Mouse (Mus musculus): ENCODE measurements around the gene Znrf4. TPM values are rescaled to one million over a fixed set of nuclear protein-coding genes. Genes with fewer than 3 reads are reported as not detected.

Znrf4 gene
- polyA plus RNA-seq, 1 experiment from 2014 or later: not detected

- no peak overlapping the region for H3K4me2 ChIP-seq (replicated peaks)
- H3K27me3 ChIP-seq (replicated peaks): peaks cover 28% of the 10 kb centered on the region
- H3K4me1 ChIP-seq (replicated peaks): peaks cover 28% of the 10 kb centered on the region
- ATAC-seq: no peak
- no peak overlapping the region for H3K9ac ChIP-seq
- H3K27ac ChIP-seq: no peak overlapping the region
- 63% methylated on average over 11 of the region's 11 CpGs for WGBS
- H3K4me3 ChIP-seq (replicated peaks): no peak overlapping the region
- no peaks in the 10 kb centered on the region for H3K36me3 ChIP-seq
- H3K9me3 ChIP-seq: no peaks in the 10 kb centered on the region
Observed at GRCm38 (mm10) chr17:56478191-56478611, 34.0 kb downstream of the Znrf4 start.

GRCm38 (mm10) chr17:56477191-56477818 lies 34.9 kb downstream of the Znrf4 start:
- peaks cover 36% of the 10 kb centered on the region for H3K4me1 ChIP-seq (replicated peaks)
- no peak overlapping the region for H3K9ac ChIP-seq
- no peak for ATAC-seq
- H3K4me2 ChIP-seq (replicated peaks): no peak overlapping the region
- no peaks in the 10 kb centered on the region for H3K9me3 ChIP-seq
- 88% methylated on average over 19 of the region's 19 CpGs for WGBS
- H3K4me3 ChIP-seq (replicated peaks): no peak overlapping the region
- H3K36me3 ChIP-seq: no peaks in the 10 kb centered on the region
- no peak overlapping the region for H3K27ac ChIP-seq
- H3K27me3 ChIP-seq (replicated peaks): peaks cover 36% of the 10 kb centered on the region

- peak within 1 kb of the TSS; percentile 95 for H3K4me2 ChIP-seq (replicated peaks)
- peaks cover 36% of the 10 kb centered on the region for H3K27me3 ChIP-seq (replicated peaks)
- no peaks in the 10 kb centered on the region for H3K9me3 ChIP-seq
- peak; percentile 88 for ATAC-seq
- peak within 1 kb of the TSS; percentile 75 for H3K4me3 ChIP-seq (replicated peaks)
- H3K4me1 ChIP-seq (replicated peaks): peaks cover 43% of the 10 kb centered on the region
- H3K9ac ChIP-seq: peak within 1 kb of the TSS; percentile 71
- H3K27ac ChIP-seq: peak within 1 kb of the TSS; percentile 40; the same call in 1 of the 2 replicates
- H3K36me3 ChIP-seq: no peaks in the 10 kb centered on the region
- under 1% methylated on average over 27 of the region's 27 CpGs for WGBS
Observed at GRCm38 (mm10) chr17:56476402-56476752, 35.9 kb downstream of the Znrf4 start, which contains the start of gene Ptprs. Gene Ptprs (minus strand): TSS chr17:56476483.

- Histone ChIP-seq H3K4me3 (replicated peaks) (peak overlapping the region; percentile 75), H3K4me1 (replicated peaks) (peaks cover 48% of the 10 kb centered on the region), H3K9ac (peak overlapping the region; percentile 71), H3K27ac (peak overlapping the region; percentile 33; the same call in 1 of the 2 replicates), H3K36me3 (no peaks in the 10 kb centered on the region), H3K4me2 (replicated peaks) (peak overlapping the region; percentile 95), H3K27me3 (replicated peaks) (peaks cover 36% of the 10 kb centered on the region), H3K9me3 (no peaks in the 10 kb centered on the region)
- under 1% methylated on average over 66 of the region's 66 CpGs for WGBS
- ATAC-seq: peak; percentile 37
Observed at GRCm38 (mm10) chr17:56475584-56476401, 36.4 kb downstream of the Znrf4 start.

GRCm38 (mm10) chr17:56474831-56475581 lies 37.2 kb downstream of the Znrf4 start:
- Histone ChIP-seq H3K27me3 (replicated peaks) (peaks cover 36% of the 10 kb centered on the region), H3K9me3 (no peaks in the 10 kb centered on the region), H3K4me2 (replicated peaks) (peak overlapping the region; percentile 95), H3K27ac (0 out of 2 replicates have a peak overlapping the region, but pooled peaks have one; percentile 40), H3K9ac (peak overlapping the region; percentile 71), H3K4me1 (replicated peaks) (peaks cover 54% of the 10 kb centered on the region), H3K4me3 (replicated peaks) (peak overlapping the region; percentile 75), H3K36me3 (no peaks in the 10 kb centered on the region)
- WGBS: 3% methylated on average over 24 of the region's 24 CpGs
- ATAC-seq: no peak

- WGBS: 4% methylated on average over 32 of the region's 32 CpGs
- H3K9ac ChIP-seq: peak overlapping the region; percentile 71
- H3K4me3 ChIP-seq (replicated peaks): peak overlapping the region; percentile 75
- peaks cover 60% of the 10 kb centered on the region for H3K4me1 ChIP-seq (replicated peaks)
- ATAC-seq: no peak
- peak overlapping the region; percentile 95 for H3K4me2 ChIP-seq (replicated peaks)
- H3K36me3 ChIP-seq: no peaks in the 10 kb centered on the region
- no peaks in the 10 kb centered on the region for H3K9me3 ChIP-seq
- no peak overlapping the region for H3K27ac ChIP-seq
- peaks cover 36% of the 10 kb centered on the region for H3K27me3 ChIP-seq (replicated peaks)
Observed at GRCm38 (mm10) chr17:56474311-56474830, 37.9 kb downstream of the Znrf4 start.

GRCm38 (mm10) chr17:56473611-56473905 lies 38.7 kb downstream of the Znrf4 start:
- H3K27me3 ChIP-seq (replicated peaks): peaks cover 36% of the 10 kb centered on the region
- H3K9ac ChIP-seq: 0 out of 2 replicates have a peak overlapping the region, but pooled peaks have one; percentile 71
- H3K36me3 ChIP-seq: no peaks in the 10 kb centered on the region; the same call in 1 of the 2 replicates
- H3K4me2 ChIP-seq (replicated peaks): peak overlapping the region; percentile 95
- peak overlapping the region; percentile 75 for H3K4me3 ChIP-seq (replicated peaks)
- H3K27ac ChIP-seq: no peak overlapping the region
- H3K4me1 ChIP-seq (replicated peaks): peaks cover 65% of the 10 kb centered on the region
- whole genome bisulfite sequencing: 3% methylated on average over 11 of the region's 11 CpGs
- ATAC-seq: no peak
- H3K9me3 ChIP-seq: no peaks in the 10 kb centered on the region

GRCm38 (mm10) chr17:56472733-56473610 lies 39.3 kb downstream of the Znrf4 start:
- 0 out of 2 replicates have a peak, but pooled peaks have one; percentile 1 for ATAC-seq
- Histone ChIP-seq H3K36me3 (no peaks in the 10 kb centered on the region; the same call in 1 of the 2 replicates), H3K4me1 (replicated peaks) (peaks cover 69% of the 10 kb centered on the region), H3K4me3 (replicated peaks) (peak overlapping the region; percentile 75), H3K4me2 (replicated peaks) (peak overlapping the region; percentile 95), H3K9ac (peak overlapping the region; percentile 30; the same call in 1 of the 2 replicates), H3K27ac (no peak overlapping the region), H3K9me3 (no peaks in the 10 kb centered on the region), H3K27me3 (replicated peaks) (peaks cover 36% of the 10 kb centered on the region)
- WGBS: 5% methylated on average over 50 of the region's 50 CpGs

DNA sequence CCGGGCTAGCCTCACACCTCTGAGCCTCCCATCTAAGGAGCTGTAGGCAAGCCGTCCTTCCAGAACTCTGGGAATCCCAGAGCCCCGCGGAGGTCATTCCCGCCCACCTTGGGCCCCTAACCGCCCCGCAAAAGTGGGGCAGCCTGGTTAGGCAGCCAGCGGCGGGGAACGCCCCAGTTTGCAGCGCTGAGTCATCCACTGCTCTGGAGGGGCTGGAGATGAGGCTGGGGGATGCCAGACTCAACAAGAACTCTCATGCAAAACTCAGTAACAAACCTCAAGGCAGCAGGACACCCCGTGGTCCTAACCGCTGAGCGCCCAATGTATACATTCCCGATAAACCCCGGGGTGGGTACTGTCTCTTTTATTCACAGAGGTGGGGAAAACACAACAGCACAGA lies 40.1 kb downstream of the Znrf4 start:
- Histone ChIP-seq H3K9ac (no peak overlapping the region), H3K27me3 (replicated peaks) (peaks cover 36% of the 10 kb centered on the region), H3K4me3 (replicated peaks) (no peak overlapping the region; the same call in 1 of the 2 replicates), H3K4me1 (replicated peaks) (peaks cover 74% of the 10 kb centered on the region), H3K36me3 (no peaks in the 10 kb centered on the region; the same call in 1 of the 2 replicates), H3K9me3 (no peaks in the 10 kb centered on the region), H3K4me2 (replicated peaks) (peak overlapping the region; percentile 95), H3K27ac (no peak overlapping the region)
- WGBS: 18% methylated on average over 16 of the region's 16 CpGs
- ATAC-seq: no peak

- Histone ChIP-seq H3K27me3 (replicated peaks) (peaks cover 36% of the 10 kb centered on the region), H3K4me2 (replicated peaks) (no peak overlapping the region), H3K27ac (no peak overlapping the region), H3K4me1 (replicated peaks) (peaks cover 76% of the 10 kb centered on the region), H3K9me3 (no peaks in the 10 kb centered on the region), H3K9ac (no peak overlapping the region), H3K36me3 (no peaks in the 10 kb centered on the region; the same call in 1 of the 2 replicates), H3K4me3 (replicated peaks) (no peak overlapping the region)
- ATAC-seq: no peak
- 75% methylated on average over 5 of the region's 5 CpGs for WGBS
Observed at GRCm38 (mm10) chr17:56471136-56471535, 41.1 kb downstream of the Znrf4 start.

DNA sequence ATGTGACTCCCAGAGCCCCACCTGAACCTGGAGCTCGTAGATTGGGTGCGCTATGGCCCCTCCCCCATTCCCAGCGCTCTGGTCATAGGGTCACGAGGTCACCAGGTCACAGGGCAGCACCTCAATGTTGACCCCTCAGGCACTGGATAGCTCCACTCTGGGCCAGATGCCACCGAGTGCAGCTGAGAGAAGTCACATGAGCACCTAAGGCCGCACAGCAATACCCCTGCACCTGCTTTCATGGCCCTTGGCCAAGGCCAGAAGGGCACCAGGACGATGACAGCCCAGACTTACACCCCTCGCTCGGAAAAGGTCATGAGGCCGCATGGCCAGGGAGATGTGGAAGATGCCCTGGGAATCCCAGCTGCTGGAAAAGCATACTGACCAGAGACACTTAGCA lies 41.7 kb downstream of the Znrf4 start:
- ATAC-seq: no peak
- H3K4me3 ChIP-seq (replicated peaks): peak overlapping the region; percentile 25
- peaks cover 74% of the 10 kb centered on the region for H3K4me1 ChIP-seq (replicated peaks)
- no peaks in the 10 kb centered on the region for H3K9me3 ChIP-seq
- H3K36me3 ChIP-seq: no peaks in the 10 kb centered on the region; the same call in 1 of the 2 replicates
- peaks cover 32% of the 10 kb centered on the region for H3K27me3 ChIP-seq (replicated peaks)
- 27% methylated on average over 10 of the region's 10 CpGs for whole genome bisulfite sequencing
- no peak overlapping the region; the same call in 1 of the 2 replicates for H3K9ac ChIP-seq
- peak overlapping the region; percentile 58 for H3K4me2 ChIP-seq (replicated peaks)
- no peak overlapping the region for H3K27ac ChIP-seq
